Mouse (Mus musculus): ENCODE measurements at regions not wholly inside any gene's neighbourhood (a gene's known extent, or its start where the extent isn't known, plus 50 kb on each side); places are given as distances from the start of the nearest gene placed in this dataset.
"Not testable (repeated sequence)": the region's sequence is repeated elsewhere in the genome, so short reads cannot be mapped to it uniquely, and the experiment has no call there.

DNA sequence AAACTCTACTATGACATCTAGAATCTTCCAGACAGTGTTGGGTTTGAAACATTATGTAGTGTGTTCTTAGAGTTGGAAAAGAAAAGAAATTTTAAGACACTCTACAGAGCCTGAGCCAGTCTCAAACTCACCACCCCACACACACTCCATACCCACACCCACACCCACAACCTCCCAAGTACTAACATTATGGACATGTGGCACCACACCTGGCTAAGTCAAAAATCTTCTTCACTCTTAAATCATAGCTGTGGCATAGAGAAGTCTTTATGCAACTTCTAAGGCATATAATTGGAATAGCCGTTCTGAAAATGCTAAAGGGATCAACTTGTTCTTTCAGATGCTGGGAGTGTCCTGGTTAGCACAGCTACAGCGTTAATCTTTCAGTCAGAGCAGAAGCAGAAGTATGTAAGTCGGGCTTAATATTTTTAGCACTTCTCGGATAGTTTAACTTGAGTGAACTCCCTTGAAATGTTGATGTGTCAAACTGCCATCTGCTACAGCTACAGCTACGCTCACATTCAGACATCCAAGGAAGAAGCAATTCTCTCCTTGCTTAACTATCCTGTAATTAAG is 68.6 kb upstream of the Creb1 start:
- DNase-seq (ENCODE audit: low spot score), result no peak

DNA sequence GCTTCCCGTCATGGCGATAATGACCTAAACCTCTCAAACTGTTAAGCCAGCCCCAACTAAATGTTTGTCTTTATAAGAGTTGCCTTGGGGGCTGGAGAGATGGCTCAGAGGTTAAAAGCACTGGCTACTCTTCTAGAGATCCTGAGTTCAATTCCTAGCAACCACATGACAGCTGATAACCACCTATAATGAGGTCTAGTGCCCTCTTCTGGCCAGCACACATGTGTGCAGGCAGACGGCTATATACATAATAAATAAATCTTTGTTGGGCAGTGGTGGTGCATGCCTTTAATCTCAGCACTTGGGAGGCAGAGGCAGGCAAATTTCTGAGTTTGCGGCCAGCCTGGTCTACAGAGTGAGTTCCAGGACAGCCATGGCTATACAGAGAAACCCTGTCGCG is 70.8 kb upstream of the Creb1 start:
- not testable (repeated sequence) for DNase-seq (ENCODE audit: low spot score)

DNA sequence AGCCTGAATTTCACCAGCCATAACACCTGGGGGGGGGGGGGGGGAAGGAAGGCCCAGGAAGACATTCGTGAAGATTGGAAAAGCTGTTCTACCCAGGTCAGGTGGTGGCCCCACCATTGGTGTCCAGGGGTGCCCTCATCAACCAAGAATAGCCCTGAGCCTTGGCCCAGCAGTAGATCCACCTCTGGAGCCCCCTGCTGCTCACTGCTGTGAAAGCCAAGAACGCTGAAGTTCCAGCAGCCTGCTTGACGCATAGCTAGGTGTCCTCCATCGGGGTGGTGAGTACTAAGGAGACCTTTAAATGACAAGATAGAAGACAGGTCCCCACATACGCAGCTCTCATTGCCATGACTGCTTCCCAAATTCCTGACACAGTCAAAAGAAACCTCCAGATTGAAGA is 74.6 kb upstream of the Creb1 start:
- DNase-seq (ENCODE audit: low spot score), result no peak

DNA sequence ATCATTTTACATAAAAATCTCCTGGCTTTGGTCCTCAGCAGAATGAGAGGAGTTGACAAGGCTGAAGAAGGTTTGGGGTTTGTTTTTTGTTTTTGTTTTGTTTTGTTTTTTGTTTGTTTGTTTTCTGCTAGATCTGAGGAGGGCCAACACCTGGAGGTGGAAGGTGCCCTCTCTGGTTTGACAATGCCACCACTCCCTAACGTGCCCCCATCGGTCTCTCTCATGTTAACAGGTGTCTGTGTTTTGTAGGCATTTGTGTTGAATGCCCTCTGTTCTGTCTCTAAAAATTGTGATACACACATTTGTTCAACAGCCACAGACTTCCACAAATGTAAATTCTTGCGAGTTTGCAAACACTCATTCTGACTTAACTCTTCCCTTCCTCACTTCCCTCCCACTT is 83.3 kb upstream of the Creb1 start:
- no peak for DNase-seq (ENCODE audit: low spot score)

DNA sequence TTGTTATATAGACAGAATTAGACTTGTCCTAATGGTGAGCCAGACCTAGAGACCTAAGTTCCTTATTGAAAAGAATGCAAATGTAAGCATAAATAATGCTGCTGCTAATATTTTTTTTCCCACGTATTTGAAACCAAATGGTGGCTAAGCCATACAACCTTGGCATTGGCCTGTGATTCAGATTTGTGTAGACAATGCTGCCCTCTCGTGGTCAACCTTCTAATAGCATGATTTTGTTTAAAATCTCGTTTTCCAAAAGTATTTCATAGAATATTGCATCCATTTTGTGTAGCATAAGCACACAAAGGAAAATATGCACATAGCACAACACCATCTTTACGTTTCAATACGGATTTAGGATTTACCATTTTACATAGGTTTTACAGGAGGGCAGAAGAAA is 84.4 kb upstream of the Creb1 start:
- peak; percentile 73 for DNase-seq (ENCODE audit: low spot score)

DNA sequence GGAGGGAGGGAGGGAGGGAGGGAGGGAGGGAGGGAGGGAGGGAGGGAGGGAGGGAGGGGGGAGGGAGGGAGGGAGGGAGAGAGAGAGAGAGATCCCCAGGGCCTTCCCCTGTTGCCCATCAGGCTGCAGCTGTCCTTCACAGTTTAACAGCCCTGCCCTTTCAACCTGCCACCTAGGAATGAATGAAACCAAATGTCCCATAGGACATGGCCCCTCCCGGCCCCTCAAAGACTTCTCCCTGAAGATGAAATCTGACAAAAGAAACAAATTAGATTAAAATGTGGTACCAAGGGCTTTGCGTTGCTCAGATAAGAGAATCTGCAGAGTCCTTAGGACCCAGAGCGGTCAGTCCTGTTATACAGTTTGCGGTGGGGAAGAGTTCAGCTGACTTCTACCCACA is 86.0 kb upstream of the Creb1 start:
- no peak for DNase-seq (ENCODE audit: low spot score)

DNA sequence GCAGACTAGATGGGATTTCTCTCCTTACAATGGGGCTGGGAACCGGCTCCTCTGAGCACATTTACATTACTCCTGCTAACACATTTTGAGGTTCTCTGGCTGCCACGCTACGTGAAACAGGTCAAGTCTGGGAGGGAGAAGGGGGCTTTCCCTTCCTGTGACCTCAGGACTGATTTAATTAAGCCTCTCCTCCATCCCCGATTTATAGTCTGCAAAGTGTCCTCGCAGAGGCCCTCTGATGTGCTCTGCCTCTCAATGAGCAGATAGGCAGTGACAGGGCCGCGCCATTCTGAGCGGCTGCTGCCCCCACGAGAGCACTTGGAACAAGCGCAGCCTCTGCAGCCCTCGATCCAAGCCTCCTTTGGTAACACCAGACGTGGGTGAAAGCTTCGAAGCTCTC is 86.5 kb upstream of the Creb1 start:
- peak; percentile 85 for DNase-seq (ENCODE audit: low spot score)

DNA sequence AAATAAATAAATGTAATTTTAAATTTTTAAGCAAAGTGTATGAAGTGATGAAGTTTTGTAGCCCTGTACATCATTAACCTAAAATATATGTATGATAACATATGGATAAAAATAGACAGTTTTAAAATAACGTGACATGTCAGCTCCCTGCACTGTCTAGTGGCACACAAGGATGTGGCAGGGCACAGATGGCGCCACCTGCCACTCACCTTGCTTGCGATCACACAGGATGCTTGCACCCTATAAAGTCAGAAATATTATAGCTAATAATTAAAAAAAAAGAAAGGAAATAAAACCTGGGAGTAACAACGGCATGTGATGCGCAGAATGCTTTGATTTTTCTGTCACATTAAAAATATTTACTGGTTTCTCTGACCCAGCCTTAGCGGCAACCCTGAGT is 89.0 kb upstream of the Creb1 start:
- no peak for DNase-seq (ENCODE audit: low spot score)

DNA sequence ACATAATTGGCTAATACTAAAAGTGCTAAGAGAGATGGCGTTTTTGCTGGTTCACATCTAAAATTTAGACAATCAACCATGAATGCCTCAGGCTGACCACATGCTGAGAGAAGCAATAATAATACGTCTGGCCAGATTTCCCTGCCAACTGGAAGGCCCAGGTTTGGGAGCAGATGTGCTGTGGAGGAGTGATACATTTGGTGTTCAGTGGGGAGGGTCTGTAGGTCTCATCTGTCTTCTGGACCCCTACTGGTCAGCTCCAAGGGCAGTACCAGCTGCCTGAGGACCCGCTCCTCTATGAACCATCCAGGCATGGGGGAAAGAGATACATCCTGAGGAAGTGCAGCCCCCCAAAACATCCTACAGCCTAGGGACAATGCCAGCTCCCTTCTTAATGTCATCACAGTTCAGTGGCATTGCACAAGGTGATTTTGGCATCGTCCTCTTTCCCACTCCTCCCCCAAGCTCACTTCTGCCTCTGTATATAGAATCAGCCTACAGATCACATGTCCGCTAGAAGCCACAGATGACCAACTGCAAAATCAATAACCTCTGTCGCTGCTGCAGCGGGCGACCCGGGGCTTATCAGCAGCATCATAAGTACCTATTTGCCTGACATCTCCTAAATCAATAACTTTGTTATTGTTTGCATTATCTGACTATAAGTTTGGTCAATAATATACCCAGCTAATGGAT is 90.1 kb upstream of the Creb1 start:
- DNase-seq (ENCODE audit: low spot score), result no peak

DNA sequence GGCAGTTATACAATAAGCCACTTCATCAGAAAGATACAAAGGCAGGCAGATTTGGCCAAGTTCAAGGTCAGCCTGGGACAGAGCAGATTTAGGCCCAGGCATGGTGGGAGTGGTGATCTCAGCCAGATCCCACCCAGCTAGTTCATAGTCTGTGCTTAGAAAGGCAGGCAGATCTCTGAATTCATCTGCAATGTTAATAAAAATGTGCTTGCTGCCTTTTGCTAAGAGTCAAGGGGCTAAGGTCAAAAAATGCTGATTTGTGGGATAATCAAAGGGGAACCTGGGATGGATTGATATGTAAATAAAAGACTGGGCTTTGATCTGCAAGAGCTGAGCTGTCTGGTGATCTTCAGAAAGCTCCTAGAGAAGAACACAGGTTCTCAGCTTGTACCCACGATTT is 109.2 kb upstream of the Creb1 start:
- DNase-seq (ENCODE audit: low spot score), result no peak

DNA sequence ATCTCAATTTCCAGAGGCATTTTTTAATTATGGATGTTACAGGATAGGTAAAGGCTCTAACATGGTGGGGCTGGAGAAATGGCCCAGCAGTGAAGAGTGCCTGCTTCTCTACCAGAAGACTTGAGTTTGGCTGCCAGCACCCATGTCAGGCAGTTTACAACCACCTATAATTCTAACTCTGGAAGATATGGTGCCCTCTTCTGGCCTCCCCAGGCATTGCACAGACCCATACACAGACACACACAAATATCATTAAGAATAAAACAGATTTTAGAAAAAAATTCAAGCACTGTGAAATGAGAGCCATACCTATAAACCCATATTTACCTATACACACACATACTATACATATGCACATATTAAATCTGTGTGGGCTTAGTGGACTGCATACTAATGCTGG is 113.9 kb upstream of the Creb1 start:
- DNase-seq (ENCODE audit: low spot score), result no peak

DNA sequence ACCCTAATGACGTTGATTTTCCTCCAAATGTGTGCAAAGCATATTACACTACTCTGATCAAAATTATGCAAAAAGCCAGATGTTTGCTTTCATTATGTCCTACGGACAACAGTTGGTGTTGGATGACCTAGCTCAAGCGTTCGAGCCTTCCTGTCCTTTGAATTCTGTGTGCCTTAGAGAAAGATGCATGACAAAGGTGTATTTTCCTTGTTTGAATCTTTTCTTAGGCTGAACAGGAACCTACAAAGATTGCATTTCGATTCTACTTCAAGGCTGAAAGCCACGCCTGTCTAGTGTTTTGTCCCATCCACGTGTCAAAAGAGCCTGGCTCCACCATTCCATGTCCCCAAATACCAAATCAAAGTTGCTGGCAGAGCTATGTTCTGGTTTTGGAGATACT is 116.5 kb upstream of the Creb1 start:
- no peak for DNase-seq (ENCODE audit: low spot score)

DNA sequence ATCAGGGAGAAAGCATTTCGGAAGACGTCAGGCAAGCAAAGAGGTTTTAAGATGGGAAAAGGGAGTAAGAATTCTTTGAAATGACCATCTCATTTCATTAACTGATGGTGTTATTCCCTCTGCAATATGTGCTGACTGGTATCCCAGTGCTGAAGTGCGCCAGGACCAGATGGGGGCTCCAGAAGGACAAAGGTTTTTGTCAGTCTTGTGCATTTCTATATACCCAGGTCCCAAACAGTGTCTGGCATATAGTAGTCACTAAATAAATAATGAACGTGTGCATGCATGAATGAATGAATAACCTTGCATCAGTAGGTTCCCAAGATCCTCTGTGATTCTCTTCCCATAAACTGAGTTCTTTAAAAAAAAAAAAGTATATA is 119.3 kb upstream of the Creb1 start:
- no peak for DNase-seq (ENCODE audit: low spot score)

DNA sequence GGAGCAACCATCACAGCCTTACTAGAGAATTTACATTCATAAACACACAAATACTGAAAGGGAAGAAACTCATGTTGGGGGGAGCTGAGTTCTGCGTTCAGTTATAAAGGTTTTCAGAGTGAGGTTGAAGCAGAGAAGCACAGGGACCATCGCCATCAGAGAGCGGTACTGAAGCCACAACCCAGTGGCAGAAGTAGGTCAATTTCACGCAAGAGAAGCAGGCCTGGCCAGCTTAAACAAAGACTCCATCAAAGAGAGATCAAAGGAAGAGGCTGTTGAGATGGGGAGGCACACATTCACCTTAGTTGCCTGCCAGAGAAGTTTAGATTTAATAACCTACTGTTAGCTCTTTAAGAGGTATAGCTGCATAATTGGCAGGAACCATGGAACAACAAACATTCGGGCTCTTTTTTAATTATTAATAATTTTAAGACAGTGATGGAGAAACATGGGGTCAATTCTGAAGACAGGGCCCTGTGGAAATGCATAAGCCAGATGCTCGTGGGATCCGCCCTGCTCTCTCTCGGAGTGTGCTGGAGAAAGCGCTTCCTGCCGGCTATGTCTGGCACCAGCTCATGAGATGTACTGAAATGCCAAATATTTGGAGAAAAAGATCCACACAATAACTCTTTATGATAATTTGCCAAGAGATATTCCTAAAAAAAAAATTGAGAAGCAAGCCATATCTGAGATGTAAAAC is 119.8 kb upstream of the Creb1 start:
- DNase-seq (ENCODE audit: low spot score), result no peak

DNA sequence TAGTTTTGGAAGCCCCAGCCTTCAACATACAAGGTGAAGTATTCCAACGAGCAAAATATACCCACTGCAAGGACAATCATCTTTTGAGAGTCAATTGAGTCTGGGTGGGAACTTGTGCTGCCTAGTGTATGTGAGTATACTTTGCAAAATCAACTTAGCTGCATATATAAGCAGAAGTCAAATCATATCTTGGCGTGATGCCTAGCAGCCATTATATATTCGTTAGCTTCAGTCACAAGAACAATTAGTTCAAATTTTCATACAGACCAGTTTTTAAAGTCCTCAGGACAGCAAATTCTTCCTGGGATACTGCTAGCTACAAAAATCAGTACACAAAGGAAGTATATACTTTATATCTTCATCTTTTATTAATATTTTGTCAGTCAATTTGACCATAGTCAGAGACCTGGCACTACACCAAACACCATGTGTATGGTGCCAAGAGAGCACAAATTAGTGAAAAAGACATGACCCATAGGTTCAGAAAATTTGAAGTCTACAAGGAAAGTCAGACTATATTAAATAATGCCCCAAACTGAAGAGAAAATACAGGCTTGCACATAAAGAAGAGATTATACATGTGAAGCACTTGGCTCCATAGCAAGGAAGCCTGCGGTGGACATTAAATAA is 120.5 kb upstream of the Creb1 start:
- no peak for DNase-seq (ENCODE audit: low spot score)

DNA sequence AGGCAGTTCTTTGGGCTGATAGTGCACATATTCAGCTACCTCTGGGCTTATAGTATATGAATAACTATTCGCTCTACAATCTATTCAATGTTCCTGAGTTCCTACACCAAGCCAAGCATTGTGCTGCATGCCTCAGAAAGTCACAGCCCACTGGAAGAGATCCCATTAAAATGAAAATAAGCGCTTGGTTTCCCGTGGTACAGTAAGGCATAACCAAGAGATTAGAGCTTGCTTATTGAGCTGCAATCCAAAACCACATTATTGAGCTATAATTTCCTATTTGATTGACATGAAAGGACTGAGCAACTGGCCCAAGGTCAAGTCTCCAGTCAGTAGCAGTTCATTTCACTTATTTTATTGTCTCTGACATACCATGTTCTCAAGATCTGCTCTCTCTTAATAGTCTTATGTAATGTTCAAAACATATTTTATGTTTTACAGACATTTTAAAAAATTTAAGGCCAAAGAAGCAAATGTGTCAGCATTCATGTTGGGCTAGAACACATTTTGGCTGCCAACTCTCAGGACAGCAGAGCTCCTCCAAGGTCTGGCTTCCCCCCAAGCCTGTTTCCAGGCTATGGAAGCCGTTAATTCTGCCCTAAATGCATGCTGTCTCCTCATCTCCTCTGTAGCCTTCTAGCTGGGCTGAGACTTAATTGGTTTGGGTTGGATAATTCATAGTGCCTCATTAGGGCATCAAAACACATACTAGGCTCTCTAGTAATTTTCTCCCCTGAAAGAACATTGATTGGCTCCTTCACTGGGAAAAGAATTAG is 123.5 kb upstream of the Creb1 start:
- peak; percentile 17 for DNase-seq (ENCODE audit: low spot score)

DNA sequence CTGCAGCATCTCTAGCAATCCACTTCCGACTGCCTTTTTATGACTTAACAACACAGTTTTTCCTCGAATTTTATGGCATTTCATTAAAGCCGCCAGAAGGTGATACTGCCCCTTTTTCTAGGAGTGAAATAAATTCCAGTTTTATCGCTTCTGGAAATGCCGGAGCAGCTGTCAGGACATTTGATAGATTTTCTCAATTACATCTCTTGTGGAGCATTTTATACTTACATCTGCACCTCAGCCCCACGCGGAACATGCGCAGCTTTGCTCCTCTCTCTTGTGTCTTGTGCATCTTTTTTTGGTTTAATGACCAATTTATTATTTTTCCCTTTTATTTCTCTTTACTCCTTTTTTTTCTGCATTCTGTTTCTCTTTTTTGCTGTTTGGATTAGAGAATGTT is 140.9 kb upstream of the Creb1 start:
- no peak for DNase-seq (ENCODE audit: low spot score)

DNA sequence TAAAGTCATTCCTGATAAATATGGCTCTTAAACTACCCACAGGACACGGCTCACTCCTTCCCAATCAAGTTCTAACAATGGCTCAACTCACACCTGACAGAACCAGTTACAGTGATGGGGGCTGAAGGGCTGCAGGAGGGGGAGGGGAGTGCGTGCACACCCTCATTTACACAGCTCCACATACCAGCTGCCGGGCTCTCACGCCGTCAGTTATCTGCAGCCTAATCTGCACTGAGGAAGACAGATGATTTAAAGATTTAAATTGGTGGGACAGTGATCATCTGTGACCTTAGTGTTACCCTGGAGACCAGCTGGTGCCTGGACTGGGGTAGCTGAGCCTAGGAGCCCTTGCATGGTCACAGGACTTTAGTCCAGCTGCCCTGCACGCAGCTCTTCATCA is 151.2 kb upstream of the Creb1 start:
- DNase-seq (ENCODE audit: low spot score), result no peak

DNA sequence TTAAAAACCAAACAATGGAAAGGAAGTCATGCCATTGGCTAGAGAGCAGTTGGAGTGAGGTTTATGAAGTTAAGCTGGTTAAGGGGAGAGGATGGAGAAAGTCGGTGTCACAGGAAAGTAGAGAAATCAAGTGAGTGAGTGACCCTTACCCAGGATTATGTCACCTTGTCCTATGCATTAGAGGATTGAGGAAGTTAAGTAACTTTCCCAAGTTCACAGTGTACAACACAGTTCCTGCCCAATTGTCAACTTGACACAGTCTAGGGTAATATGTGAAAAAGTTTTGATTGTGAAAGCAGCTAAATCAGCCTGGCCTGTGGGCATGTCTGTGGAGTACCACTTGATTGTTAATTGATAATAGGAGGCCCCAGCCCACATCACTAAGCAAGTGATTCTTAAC is 156.0 kb upstream of the Creb1 start:
- DNase-seq (ENCODE audit: low spot score), result not testable (repeated sequence)

DNA sequence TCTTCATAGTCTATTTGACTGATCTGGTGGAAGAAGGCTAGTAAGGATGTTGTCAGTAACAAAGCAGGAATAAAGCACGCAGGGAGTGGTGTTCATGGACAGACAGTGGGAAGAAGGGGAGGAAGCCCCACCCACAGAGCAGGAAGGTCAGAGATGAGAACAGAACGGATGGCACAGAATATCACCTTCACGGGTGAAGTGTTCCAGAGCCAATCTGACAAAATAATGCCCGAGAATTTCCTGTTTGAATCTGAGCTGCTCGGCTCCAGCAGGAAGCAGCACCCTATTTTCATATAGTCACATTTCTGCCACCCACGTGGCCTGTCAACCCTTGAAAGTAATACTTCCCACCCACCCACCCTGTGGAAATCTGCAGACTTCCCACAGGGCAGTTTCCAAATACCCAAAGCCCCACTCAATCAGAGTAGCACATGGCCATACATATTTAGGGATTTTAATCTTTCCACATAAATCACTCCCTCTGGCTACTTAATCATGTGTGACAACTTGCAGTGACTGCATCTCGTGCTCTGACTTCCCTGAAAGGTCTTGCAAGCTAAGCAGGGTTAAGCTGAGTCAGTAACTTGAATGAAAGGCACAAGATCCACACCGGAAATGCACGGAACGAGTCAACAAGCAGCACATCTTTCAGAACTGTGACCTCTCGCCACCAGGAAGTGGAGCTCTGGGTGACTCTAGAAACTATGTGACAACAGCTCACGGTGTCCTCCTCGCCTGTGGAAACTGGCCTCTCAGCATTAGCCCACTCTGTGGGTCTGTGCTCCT is 158.0 kb upstream of the Creb1 start:
- no peak for DNase-seq (ENCODE audit: low spot score)

DNA sequence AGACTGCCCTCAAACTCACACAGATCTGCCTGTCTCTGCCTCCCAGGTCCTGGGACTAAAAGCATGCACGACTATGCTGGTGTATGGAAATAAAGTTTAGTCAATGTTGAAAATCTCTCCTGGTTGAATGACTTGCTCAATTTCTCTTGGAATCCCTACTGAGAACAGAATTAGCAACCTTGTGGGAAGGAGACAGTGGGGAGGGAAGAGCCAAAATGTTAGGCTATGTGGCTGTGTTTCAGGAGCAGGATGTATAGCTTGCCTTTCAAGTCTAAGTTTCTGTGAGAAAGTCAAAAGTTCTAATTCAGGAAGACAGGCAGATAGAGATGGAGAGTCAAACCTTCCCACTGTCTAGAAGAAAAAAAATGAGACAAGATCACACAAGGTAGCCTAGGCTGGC is 168.3 kb upstream of the Creb1 start:
- DNase-seq (ENCODE audit: low spot score), result no peak
